Mouse (Mus musculus) cerebellum, adult 2 months (tissue): ENCODE data around the gene Zfyve27.

Source experiments
- CTCF ChIP-seq: fragments of 200-500 bp; IDR thresholded peaks from 2 replicates; pipeline ENCODE4 v1.5.1; 2011; ENCODE audit warnings: low read depth, mild to moderate bottlenecking, control low read depth, low read length, moderate library complexity, borderline replicate concordance; ENCODE audit not compliant: insufficient read depth
- POLR2A ChIP-seq: fragments of 200-500 bp; IDR thresholded peaks from 2 replicates; pipeline ENCODE4 v1.6.1; 2011; ENCODE audit warnings: low read length, control low read depth, borderline replicate concordance; ENCODE audit not compliant: insufficient read depth

- TF ChIP-seq POLR2A (no peak), CTCF (no peak)
These were observed 16.5 kb upstream of the Zfyve27 start, which contains the start of gene Marveld1 for GRCm38 (mm10) chr19:42147170-42147768.
